Mouse (Mus musculus): ENCODE measurements around the gene Sppl3.

- TF ChIP-seq CTCF (IDR thresholded peaks at IDR 0.05): no peak; the same call in 1 of the 2 replicates
- no peak for TF ChIP-seq EP300 (IDR thresholded peaks at IDR 0.05)
These were observed 106.5 kb downstream of the Sppl3 start for GRCm38 (mm10) chr5:115117467-115117866.

Measured in lung, postnatal 0 days (tissue).